Mouse (Mus musculus) layer of hippocampus, adult 11-12 months (tissue): ENCODE results near the gene Tbc1d17.

Source experiments
- DNase-seq: peaks from one replicate; pipeline ENCODE4 v3.0.0; 2022; ENCODE audit warnings: low spot score

The Tbc1d17 gene

GRCm38 (mm10) chr7:44868919-44869696 is 20.2 kb upstream of the Tbc1d17 start:
- DNase-seq, result peak; percentile 66

- DNase-seq, result no peak
Observed at GRCm38 (mm10) chr7:44868465-44868864, 19.6 kb upstream of the Tbc1d17 start.

- no peak for DNase-seq
Observed at GRCm38 (mm10) chr7:44867802-44868201, 18.9 kb upstream of the Tbc1d17 start.

- DNase-seq, result no peak
Observed at GRCm38 (mm10) chr7:44867010-44867702, 18.3 kb upstream of the Tbc1d17 start.

- no peak for DNase-seq
Observed at GRCm38 (mm10) chr7:44866276-44867009, 17.6 kb upstream of the Tbc1d17 start.

- DNase-seq, result no peak
Observed at GRCm38 (mm10) chr7:44864595-44865542, 16.0 kb upstream of the Tbc1d17 start.

- DNase-seq, result no peak
Observed at GRCm38 (mm10) chr7:44863982-44864494, 15.2 kb upstream of the Tbc1d17 start.

- DNase-seq, result no peak
Observed at GRCm38 (mm10) chr7:44863210-44863609, 14.3 kb upstream of the Tbc1d17 start.

- no peak for DNase-seq
Observed at GRCm38 (mm10) chr7:44862434-44862833, 13.6 kb upstream of the Tbc1d17 start.

GRCm38 (mm10) chr7:44861429-44861816 is 12.5 kb upstream of the Tbc1d17 start:
- no peak for DNase-seq

GRCm38 (mm10) chr7:44860576-44861428 is 11.9 kb upstream of the Tbc1d17 start:
- DNase-seq, result no peak

GRCm38 (mm10) chr7:44859896-44860295 is 11.0 kb upstream of the Tbc1d17 start:
- no peak for DNase-seq

- DNase-seq, result no peak
Observed at GRCm38 (mm10) chr7:44857905-44858304, 9.0 kb upstream of the Tbc1d17 start.

GRCm38 (mm10) chr7:44857042-44857552 is 8.2 kb upstream of the Tbc1d17 start, which contains the start of gene Pnkp:
Gene Pnkp, plus strand, starts transcription at chr7:44857139.
- DNase-seq, result peak; percentile 94

GRCm38 (mm10) chr7:44856265-44856916 is 7.5 kb upstream of the Tbc1d17 start:
- no peak for DNase-seq

- DNase-seq, result no peak
Observed at GRCm38 (mm10) chr7:44855036-44855435, 6.2 kb upstream of the Tbc1d17 start.

GRCm38 (mm10) chr7:44854356-44855031 is 5.6 kb upstream of the Tbc1d17 start:
- peak; percentile 79 for DNase-seq

GRCm38 (mm10) chr7:44853596-44854355 is 4.9 kb upstream of the Tbc1d17 start:
- DNase-seq, result no peak
